Mouse (Mus musculus): ENCODE results near the gene Lin9. TPM values are rescaled to one million over a fixed set of nuclear protein-coding genes. Genes with fewer than 3 reads are reported as not detected.

Lin9 gene
- polyA plus RNA-seq, 1 experiment from 2014 or later, result 11.7 TPM

DNA sequence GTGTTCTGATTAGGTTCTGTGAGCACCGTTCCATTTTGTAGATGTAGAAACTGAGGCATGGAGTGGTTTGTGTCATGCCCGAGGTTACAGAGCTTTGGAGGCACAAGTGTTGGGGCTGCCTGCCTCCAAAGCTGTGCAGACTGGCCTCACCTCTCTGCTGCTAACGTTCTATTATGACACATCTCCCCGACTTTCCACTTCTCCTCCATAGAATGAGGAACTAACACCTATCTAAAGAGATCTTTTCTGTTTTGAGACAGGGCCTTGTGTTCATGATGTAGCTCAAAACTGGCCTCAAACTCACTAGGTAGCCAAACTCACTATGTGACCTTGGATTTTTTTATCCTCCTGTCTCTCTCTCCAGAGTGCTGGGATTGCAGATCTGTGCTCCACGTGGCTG, 77.8 kb downstream of the Lin9 start:
- H3K4me3 ChIP-seq, result no peak overlapping the region
- no peak overlapping the region for H3K27ac ChIP-seq (replicated peaks)
- H3K27me3 ChIP-seq, result no peaks in the 10 kb centered on the region
- no peaks in the 10 kb centered on the region for H3K36me3 ChIP-seq
- H3K9me3 ChIP-seq, result no peaks in the 10 kb centered on the region
- H3K4me2 ChIP-seq, result no peak overlapping the region
- no peak for ATAC-seq (ENCODE audit: low read depth)
- WGBS, result 77% methylated on average over 5 of the region's 5 CpGs
- H3K9ac ChIP-seq, result no peak overlapping the region
- H3K4me1 ChIP-seq (replicated peaks), result no peaks in the 10 kb centered on the region

- 87% methylated on average over 6 of the region's 6 CpGs for whole genome bisulfite sequencing
- H3K9ac ChIP-seq, result no peak overlapping the region
These were observed 78.5 kb downstream of the Lin9 start for GRCm38 (mm10) chr1:180719483-180719882.

GRCm38 (mm10) chr1:180719951-180720689, 79.2 kb downstream of the Lin9 start:
- Histone ChIP-seq H3K4me1 (replicated peaks) (peaks cover 5% of the 10 kb centered on the region), H3K9ac (no peak overlapping the region), H3K4me3 (no peak overlapping the region), H3K9me3 (no peaks in the 10 kb centered on the region), H3K4me2 (no peak overlapping the region), H3K27ac (replicated peaks) (no peak overlapping the region), H3K36me3 (no peaks in the 10 kb centered on the region), H3K27me3 (no peaks in the 10 kb centered on the region)
- peak; percentile 59; the same call in 1 of the 2 replicates for ATAC-seq (ENCODE audit: low read depth)
- 43% methylated on average over 5 of the region's 5 CpGs for whole genome bisulfite sequencing

More at GRCm38 (mm10) chr1:180719483-180719882, 78.5 kb downstream of the Lin9 start:
- no peaks in the 10 kb centered on the region for H3K36me3 ChIP-seq
- no peaks in the 10 kb centered on the region for H3K27me3 ChIP-seq
- no peak overlapping the region for H3K4me2 ChIP-seq
- no peaks in the 10 kb centered on the region for H3K9me3 ChIP-seq
- H3K4me1 ChIP-seq (replicated peaks), result no peaks in the 10 kb centered on the region
- H3K27ac ChIP-seq (replicated peaks), result no peak overlapping the region
- no peak overlapping the region for H3K4me3 ChIP-seq
- no peak for ATAC-seq (ENCODE audit: low read depth)

DNA sequence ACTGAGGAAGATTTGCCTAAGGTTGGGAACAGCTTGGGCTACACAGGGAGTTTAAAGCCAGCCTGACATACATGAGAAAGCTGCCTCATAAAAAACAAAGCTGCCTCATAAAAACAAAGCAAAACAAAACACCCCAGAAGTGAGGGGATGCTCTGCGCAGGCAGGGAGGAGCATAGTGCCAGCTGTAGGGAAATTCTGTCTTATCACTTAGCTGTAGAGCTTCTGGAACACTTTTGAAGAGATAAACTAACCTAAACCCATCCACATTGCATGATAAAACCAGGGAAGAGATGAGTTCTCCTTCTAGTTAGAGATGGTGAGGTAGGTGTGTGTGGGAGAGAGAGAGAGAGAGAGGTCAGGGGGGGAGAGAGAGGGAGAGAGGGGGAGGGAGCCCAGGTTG, 81.7 kb downstream of the Lin9 start:
- no peaks in the 10 kb centered on the region for H3K36me3 ChIP-seq
- H3K27me3 ChIP-seq, result no peaks in the 10 kb centered on the region
- no peak overlapping the region for H3K4me2 ChIP-seq
- no peaks in the 10 kb centered on the region for H3K9me3 ChIP-seq
- no peak overlapping the region for H3K27ac ChIP-seq (replicated peaks)
- H3K4me1 ChIP-seq (replicated peaks), result peaks cover 19% of the 10 kb centered on the region
- WGBS, result 56% methylated on average over 1 of the region's 1 CpGs
- no peak overlapping the region for H3K9ac ChIP-seq
- H3K4me3 ChIP-seq, result no peak overlapping the region
- ATAC-seq (ENCODE audit: low read depth), result no peak

- H3K27ac ChIP-seq (replicated peaks), result no peak overlapping the region
- WGBS, result 56% methylated on average over 1 of the region's 1 CpGs
These were observed 82.8 kb downstream of the Lin9 start for GRCm38 (mm10) chr1:180723701-180724238.

GRCm38 (mm10) chr1:180725704-180726179, 84.8 kb downstream of the Lin9 start, which contains the start of gene Acbd3:
Gene Acbd3, plus strand, starts transcription at chr1:180726043.
- peak; percentile 95 for ATAC-seq (ENCODE audit: low read depth)
- Histone ChIP-seq H3K27me3 (no peaks in the 10 kb centered on the region), H3K4me3 (peak within 1 kb of the TSS; percentile 94), H3K9ac (peak within 1 kb of the TSS; percentile 93), H3K9me3 (no peaks in the 10 kb centered on the region), H3K27ac (replicated peaks) (peak within 1 kb of the TSS; percentile 93), H3K4me2 (peak within 1 kb of the TSS; percentile 83), H3K36me3 (no peaks in the 10 kb centered on the region), H3K4me1 (replicated peaks) (peaks cover 43% of the 10 kb centered on the region)
- WGBS, result under 1% methylated on average over 51 of the region's 52 CpGs

More at GRCm38 (mm10) chr1:180723701-180724238, 82.8 kb downstream of the Lin9 start:
- Histone ChIP-seq H3K9me3 (no peaks in the 10 kb centered on the region), H3K9ac (no peak overlapping the region), H3K4me1 (replicated peaks) (peaks cover 29% of the 10 kb centered on the region), H3K4me2 (no peak overlapping the region), H3K36me3 (no peaks in the 10 kb centered on the region), H3K27me3 (no peaks in the 10 kb centered on the region), H3K4me3 (no peak overlapping the region)
- ATAC-seq (ENCODE audit: low read depth), result no peak

DNA sequence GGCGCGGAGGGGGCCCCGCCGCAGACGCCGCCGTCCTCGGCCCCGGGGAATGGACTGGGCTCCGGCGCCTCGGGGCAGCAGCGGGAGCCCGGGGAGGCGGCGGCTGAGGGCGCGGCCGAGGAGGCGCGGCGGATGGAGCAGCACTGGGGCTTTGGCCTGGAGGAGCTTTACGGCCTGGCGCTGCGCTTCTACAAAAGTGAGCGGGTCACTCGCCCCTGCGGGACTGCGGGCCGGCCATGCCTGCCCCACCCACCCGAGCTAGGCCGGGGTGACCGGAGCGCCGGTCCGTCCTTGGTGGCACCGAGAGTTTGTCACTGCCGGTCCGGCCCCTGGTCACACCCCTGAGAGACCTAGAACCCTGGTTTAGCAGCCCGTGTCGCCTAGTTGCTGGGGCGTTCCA, 85.2 kb downstream of the Lin9 start:
- H3K4me3 ChIP-seq, result peak overlapping the region; percentile 94
- H3K4me1 ChIP-seq (replicated peaks), result peaks cover 43% of the 10 kb centered on the region
- peak overlapping the region; percentile 93 for H3K9ac ChIP-seq
- peak; percentile 78; the same call in 1 of the 2 replicates for ATAC-seq (ENCODE audit: low read depth)
- H3K36me3 ChIP-seq, result no peaks in the 10 kb centered on the region
- no peaks in the 10 kb centered on the region for H3K9me3 ChIP-seq
- no peaks in the 10 kb centered on the region for H3K27me3 ChIP-seq
- peak overlapping the region; percentile 83 for H3K4me2 ChIP-seq
- WGBS, result 0% methylated on average over 39 of the region's 42 CpGs
- peak overlapping the region; percentile 93 for H3K27ac ChIP-seq (replicated peaks)

- no peak for ATAC-seq (ENCODE audit: low read depth)
- Histone ChIP-seq H3K9ac (no peak overlapping the region), H3K27me3 (no peaks in the 10 kb centered on the region), H3K4me1 (replicated peaks) (peaks cover 43% of the 10 kb centered on the region), H3K27ac (replicated peaks) (no peak overlapping the region), H3K9me3 (no peaks in the 10 kb centered on the region), H3K36me3 (peaks cover 1% of the 10 kb centered on the region), H3K4me3 (no peak overlapping the region), H3K4me2 (no peak overlapping the region)
- 92% methylated on average over 3 of the region's 3 CpGs for WGBS
These were observed 88.3 kb downstream of the Lin9 start for GRCm38 (mm10) chr1:180729231-180729630.

Other genes starting within 250 kb of the Lin9 start
- 5.5 and 5.6 TPM in 2 replicates for gene Stum, start 157.6 kb upstream of the Lin9 start, polyA plus RNA-seq (2015; fragmentation: Nextera tagmentation; extraction: Ambion mirVana)
- gene Parp1, start 72.2 kb upstream of the Lin9 start, polyA plus RNA-seq (2015; fragmentation: Nextera tagmentation; extraction: Ambion mirVana), result 114 TPM in 2 replicates
- gene Mixl1, start 55.9 kb downstream of the Lin9 start, polyA plus RNA-seq (2015; fragmentation: Nextera tagmentation; extraction: Ambion mirVana), result not detected in 2 replicates
- gene Acbd3, start 84.9 kb downstream of the Lin9 start, polyA plus RNA-seq (2015; fragmentation: Nextera tagmentation; extraction: Ambion mirVana), result 25.6 and 26.8 TPM in 2 replicates
- gene H3f3a, start 172.8 kb downstream of the Lin9 start, polyA plus RNA-seq (2015; fragmentation: Nextera tagmentation; extraction: Ambion mirVana), result 3,608 and 3,867 TPM in 2 replicates
- 25.7 and 33.7 TPM in 2 replicates for gene Sde2, start 210.0 kb downstream of the Lin9 start, polyA plus RNA-seq (2015; fragmentation: Nextera tagmentation; extraction: Ambion mirVana)